Mouse (Mus musculus): Measurements from ENCODE around the gene Hnrnpdl. TPM values are rescaled to one million over a fixed set of nuclear protein-coding genes. Genes with fewer than 3 reads are reported as not detected.

The Hnrnpdl gene
- polyA plus RNA-seq, 1 experiment from 2014 or later, result 226 TPM

DNA sequence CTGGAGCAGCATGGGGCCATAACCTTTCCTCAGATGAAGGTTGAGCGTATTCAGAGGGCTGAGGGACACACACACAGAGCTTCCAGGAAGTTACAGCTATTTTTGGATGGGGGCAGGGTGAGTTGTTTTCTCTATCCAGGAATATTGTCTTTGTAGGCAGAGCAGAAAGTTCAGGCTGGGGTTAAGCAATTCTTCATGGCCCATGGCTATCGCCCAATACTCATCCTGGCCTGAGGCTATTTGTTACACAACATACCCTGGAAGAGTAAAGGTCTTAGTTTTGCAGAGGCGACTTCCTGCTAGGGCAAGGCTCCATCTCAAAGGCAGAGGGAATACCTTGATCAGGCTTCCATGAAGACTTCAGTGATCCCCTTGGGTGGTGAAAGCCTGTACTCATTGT is 45.3 kb downstream of the Hnrnpdl start:
- WGBS, result 87% methylated on average over 3 of the region's 3 CpGs
- no peaks in the 10 kb centered on the region for H3K36me3 ChIP-seq (replicated peaks)
- no peak overlapping the region for H3K9ac ChIP-seq
- H3K27ac ChIP-seq, result no peak overlapping the region
- H3K9me3 ChIP-seq, result no peaks in the 10 kb centered on the region
- H3K4me3 ChIP-seq, result no peak overlapping the region
- ATAC-seq (replicated peaks), result no peak
- no peaks in the 10 kb centered on the region for H3K27me3 ChIP-seq (replicated peaks)
- H3K4me2 ChIP-seq, result no peak overlapping the region
- H3K4me1 ChIP-seq, result no peaks in the 10 kb centered on the region

Other genes starting within 250 kb of the Hnrnpdl start
- gene Vamp9, start 133.4 kb downstream of the Hnrnpdl start, polyA plus RNA-seq (2015; fragmentation: Nextera tagmentation; extraction: Ambion mirVana), result 0.65 and 1.3 TPM in 2 replicates
- gene Hnrnpd, start 60.7 kb downstream of the Hnrnpdl start, polyA plus RNA-seq (2015; fragmentation: Nextera tagmentation; extraction: Ambion mirVana), result 156 and 180 TPM in 2 replicates
- gene 4930524J08Rik, start 60.6 kb downstream of the Hnrnpdl start, polyA plus RNA-seq (2015; fragmentation: Nextera tagmentation; extraction: Ambion mirVana), result 2.8 and 3.8 TPM in 2 replicates
- 51.7 and 56.2 TPM in 2 replicates for gene Enoph1, start 321 bp upstream of the Hnrnpdl start, polyA plus RNA-seq (2015; fragmentation: Nextera tagmentation; extraction: Ambion mirVana)
- gene Tmem150c, start 120.1 kb upstream of the Hnrnpdl start, polyA plus RNA-seq (2015; fragmentation: Nextera tagmentation; extraction: Ambion mirVana), result 33.1 and 39.8 TPM in 2 replicates

Data from midbrain, embryonic 15.5 days (tissue).